Mouse (Mus musculus) kidney, postnatal 4 days (tissue): Measurements from ENCODE around the gene Csf2ra.
"Not testable (repeated sequence)": the region's sequence is repeated elsewhere in the genome, so short reads cannot be mapped to it uniquely, and the experiment has no call there.

Experiments
- DNase-seq, 2 experiments: peaks; one replicate each; pipeline ENCODE4 v3.0.0; 2021; ENCODE audit warnings: mixed read lengths in 2 of 2

Csf2ra gene

DNA sequence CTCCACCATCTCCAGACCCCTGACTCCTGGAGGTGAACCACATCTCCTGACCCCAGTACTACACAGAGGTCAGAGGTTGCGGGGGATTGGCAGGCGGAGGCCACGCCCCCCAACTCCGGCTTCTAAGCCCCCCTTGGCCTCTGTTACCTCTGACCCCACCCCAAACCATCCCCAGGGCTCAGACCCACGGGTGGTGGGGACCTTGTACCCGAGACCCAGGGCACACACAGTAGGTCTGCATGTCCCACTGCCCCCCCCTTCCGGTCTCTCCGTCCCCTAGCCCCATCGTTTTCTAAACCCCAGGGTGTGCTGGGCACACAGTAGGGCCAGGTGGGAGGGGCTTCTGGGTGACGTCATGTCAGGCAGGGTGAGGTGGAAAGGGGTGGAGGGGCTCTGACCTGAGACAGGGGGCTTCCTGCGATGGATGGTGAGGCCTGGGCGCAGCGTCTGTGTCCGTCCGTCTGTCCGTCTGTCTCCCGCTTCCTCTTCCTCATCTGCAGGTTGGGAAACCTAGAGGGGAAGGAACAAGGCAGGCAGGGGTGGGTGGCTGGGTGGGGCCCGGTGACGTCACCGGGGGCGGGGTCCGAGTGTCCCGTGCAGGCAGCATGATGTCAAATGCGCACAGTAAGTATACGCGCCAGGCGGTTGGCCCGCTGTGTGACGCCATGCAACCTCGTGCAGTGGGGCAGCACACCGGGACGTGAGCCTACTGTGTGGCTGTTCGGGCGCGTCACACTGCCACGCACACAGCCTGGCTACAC lies at the start of gene Csf2ra:
TSS of gene Csf2ra (minus strand) at position 489 of the 761 bp plus-strand sequence.
- DNase-seq, result peak; percentile 20 to 30

- no peak for DNase-seq
Measured at GRCm38 (mm10) chr19:61275446-61275845, 47.2 kb upstream of the Csf2ra start.

- peak in 1 of 2 experiments; percentile 3 for DNase-seq
Measured at GRCm38 (mm10) chr19:61269141-61269540, 40.9 kb upstream of the Csf2ra start.

DNA sequence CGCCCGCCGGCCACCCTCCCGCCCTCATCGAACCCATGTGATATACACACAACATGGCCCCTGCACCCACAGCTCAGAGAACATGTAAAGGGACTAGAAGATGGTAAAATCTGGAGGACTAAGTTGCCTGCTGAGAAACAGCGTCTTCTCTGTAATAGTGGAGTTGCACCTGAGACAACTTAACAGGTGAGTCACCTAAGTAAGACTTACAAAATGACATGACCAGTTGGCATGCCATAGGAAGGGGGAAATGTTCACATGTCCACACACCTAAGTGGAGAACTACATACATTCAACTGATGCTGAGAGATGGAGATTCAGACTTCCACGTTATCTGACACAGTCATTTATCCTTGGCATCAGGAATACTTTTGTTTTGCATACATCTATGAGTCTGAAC lies 38.9 kb upstream of the Csf2ra start:
- DNase-seq, result no peak

- peak; percentile 38 to 57 for DNase-seq
Measured at GRCm38 (mm10) chr19:61266651-61267050, 38.4 kb upstream of the Csf2ra start.

DNA sequence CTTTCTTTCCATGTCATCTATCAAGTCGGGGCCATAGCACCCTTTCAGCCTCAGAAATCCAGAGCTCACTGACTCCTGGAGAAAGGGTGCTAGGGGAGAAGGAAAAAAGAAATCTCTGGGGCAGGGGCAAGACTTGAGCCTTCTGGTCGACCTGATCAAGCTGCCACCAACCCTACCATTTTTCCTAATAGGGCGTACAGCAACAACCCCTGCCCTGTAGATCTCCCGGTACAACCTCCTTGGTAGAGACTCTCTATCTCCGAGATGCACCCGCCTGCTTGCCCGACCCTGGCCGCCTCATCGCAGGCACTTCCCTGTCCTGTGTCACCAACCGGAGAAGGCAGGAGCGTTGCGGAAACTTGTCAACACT lies 38.0 kb upstream of the Csf2ra start:
- DNase-seq, result peak; percentile 51 to 61

GRCm38 (mm10) chr19:61265349-61266245 lies 37.4 kb upstream of the Csf2ra start:
- peak; percentile 71 to 82 for DNase-seq

DNA sequence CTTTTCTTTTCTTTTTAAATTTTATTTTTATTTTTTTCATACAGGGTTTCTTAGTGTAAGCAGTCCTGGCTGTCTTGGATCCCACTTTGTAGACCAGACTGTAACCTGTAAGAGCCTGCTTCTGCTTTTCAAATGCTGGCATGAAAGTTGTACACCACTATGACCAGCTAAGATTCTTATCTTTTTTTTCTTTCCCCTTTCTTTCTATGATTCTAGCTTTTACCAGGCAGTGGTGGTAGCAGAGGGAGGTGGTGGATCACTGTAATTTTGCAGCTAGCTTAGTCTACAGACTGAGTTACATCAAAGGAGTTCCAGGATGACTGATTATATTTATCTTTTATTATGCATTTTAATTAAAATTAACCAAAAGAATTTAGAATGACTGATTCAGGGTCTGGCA lies 36.7 kb upstream of the Csf2ra start:
- DNase-seq, result no peak

GRCm38 (mm10) chr19:61264227-61264626 lies 36.0 kb upstream of the Csf2ra start:
- no peak for DNase-seq

GRCm38 (mm10) chr19:61261241-61261640 lies 33.0 kb upstream of the Csf2ra start:
- no peak for DNase-seq

- DNase-seq, result no peak
Measured at GRCm38 (mm10) chr19:61257733-61258132, 29.5 kb upstream of the Csf2ra start.

GRCm38 (mm10) chr19:61256166-61256887 lies 28.1 kb upstream of the Csf2ra start:
- DNase-seq, result peak in 1 of 2 experiments; percentile 4

DNA sequence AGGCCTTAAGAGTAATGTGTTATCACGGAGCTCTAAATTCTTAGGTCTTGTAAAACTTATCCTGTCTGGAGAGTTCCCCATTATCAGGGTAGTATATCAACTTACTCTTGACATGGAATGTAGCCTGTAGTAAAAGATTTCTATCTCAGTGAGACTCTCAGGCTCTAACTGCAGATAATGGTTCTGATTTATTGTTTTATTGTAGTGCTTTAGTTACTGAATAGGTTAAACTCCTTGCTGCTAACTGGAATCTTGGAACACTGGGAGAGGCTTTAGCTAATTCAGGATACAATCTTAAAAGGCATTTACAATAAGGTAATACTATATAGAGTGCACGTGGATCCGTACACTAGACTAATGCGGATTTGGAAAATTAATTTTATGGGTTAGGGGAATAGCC lies 19.1 kb upstream of the Csf2ra start:
- not testable (repeated sequence) for DNase-seq

- no peak for DNase-seq
Measured at GRCm38 (mm10) chr19:61244721-61245436, 16.6 kb upstream of the Csf2ra start.

- DNase-seq, result no peak
Measured at GRCm38 (mm10) chr19:61237967-61238366, 9.7 kb upstream of the Csf2ra start.

DNA sequence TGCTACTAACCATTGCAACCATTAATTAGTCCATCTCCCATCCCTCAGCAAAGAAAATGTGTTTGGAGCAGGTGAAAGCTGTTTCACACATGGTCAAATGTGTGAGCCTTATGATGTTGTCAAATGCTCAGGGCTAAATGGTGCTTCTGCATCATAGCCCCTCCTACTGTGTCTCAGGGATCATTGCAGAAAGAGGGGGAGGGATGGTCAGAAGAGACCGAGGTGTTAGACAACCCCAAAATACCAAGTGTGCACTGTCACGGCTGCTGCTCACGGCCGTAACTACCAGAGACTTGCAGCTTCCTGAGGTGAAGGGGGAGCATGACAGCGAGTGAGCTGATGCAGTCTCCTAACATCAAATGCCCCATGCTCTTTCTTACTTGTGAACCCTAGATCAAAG lies 6.3 kb upstream of the Csf2ra start:
- no peak for DNase-seq

DNA sequence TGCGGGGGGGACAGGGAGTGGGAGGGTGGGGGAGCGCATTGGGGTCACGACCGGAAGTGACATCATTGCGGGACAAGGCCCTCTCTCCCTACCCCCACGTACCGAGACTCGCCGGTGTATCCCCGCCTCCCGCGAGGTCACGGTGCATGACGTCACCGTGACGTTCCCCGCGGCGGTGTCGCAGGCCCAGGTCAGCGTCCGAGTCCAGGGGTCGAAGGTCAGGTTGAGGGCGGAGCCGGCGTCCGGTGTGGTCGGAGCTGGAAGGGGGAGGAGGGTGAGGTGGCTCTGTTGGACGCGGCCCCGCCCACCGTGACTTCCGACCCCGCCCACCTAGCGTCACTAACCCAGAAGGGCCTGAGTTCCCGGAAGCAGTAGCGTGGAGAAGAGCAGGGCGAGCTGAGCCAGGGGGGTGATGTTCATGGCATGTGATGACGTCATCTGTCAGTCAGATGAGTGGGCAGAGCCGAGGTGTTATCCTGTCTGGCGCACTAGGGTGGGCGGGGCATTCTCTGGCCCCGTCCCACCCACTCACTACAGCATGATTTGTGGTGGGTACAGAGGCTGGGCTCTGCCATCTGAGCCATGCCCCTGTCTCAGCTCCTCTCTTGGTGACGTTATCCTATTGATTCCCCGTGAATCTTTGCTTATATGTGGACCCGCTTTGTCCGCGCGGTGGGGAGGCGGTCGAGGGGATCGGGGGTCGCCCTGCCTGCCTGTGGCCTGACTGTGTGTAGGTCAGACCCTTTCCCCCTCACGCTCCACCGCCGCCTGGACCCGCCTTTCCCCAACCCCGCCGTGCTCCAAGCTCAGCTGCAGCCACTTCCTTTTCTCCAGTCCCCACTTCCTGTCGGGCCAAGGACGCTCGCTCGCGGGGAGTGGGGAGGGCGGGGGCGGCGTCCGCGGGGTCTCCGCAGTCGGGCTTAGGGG lies 1.0 kb downstream of the Csf2ra start:
- DNase-seq, result peak; percentile 95 to 97

DNA sequence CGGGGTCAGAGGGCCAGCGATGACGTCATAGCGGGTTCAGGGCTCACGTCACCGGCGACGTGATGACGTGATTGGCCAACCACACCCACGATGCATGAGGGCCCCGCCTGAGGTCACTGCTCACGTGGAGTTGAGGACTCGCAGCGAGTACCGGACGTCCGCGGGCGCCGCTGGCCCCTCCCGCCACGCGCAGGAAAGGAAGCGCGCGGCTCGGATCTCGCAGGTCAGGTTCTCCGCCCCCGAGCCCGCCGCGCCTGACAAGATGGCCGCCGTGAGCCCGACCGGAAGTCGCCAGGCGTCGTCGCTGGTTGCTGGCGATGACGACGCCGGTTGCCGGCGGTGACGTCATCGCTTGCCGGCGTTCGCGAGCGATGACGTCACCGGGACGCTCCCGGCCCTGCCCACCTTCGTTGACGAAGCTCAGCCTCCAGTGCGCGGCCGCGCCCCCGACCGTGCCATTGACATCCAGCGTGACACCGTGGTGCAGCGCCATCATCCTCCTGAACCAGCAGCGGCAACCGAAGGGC lies 1.8 kb downstream of the Csf2ra start:
- DNase-seq, result peak; percentile 89 to 94

DNA sequence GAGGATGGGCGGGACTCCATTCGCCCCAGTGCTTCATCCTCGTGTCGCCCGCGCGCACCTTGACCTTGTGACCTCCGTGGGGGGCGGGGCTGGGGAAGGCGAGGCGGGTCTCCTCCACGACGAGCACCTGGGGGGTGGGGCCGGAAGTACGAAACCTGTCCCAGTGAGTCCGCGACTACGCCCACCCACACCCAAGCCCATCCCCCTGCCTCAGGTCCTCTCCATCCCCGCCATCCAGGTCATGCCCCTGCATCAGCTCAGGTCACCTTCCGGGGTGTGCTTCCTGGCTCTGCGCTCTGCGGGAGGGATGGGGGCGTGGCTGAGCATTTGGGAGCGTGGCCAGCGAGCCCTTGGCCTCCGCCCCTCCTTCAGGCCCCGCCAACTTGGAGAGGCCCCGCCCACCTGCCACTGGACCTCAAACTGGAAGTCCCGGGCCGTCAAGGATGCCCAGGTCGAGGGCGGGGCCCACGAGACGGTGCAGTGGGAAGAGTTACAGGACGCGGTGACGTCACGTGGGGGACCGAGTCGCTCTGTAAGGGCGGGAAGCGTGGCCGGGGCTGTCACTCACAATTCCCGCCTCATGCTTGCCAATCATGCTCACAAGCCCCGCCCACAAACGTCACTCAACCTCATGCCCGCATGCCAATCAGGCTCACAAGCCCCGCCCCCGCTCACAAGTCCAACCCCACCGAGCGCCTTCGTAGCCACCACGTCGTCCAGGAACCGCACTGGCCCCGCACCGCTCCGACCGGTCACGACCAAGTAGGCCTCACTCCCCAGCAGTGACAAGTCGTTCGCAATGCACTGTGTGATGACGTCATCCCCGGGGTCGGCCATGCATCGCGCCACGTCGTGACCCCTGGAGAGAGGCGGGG lies 2.5 kb downstream of the Csf2ra start:
- DNase-seq, result peak; percentile 95 to 96
